Mouse (Mus musculus) lung, postnatal 25 days (tissue): ENCODE results near the gene Olfr495.

Source experiments
- DNase-seq: peaks from one replicate; pipeline ENCODE4 v3.0.0; 2022; ENCODE audit warnings: low spot score

Gene Olfr495

GRCm38 (mm10) chr7:108392867-108393266, at the start of gene Olfr495:
TSS of gene Olfr495 (plus strand) at chr7:108393167.
- DNase-seq = no peak

GRCm38 (mm10) chr7:108346879-108347278, 46.1 kb upstream of the Olfr495 start, which contains the start of gene Olfr493:
TSS of gene Olfr493 (minus strand) at chr7:108346979.
- no peak for DNase-seq

- DNase-seq = no peak
Measured at GRCm38 (mm10) chr7:108365035-108365434, 27.9 kb upstream of the Olfr495 start, which contains the start of gene Olfr494. TSS of gene Olfr494 (plus strand) at chr7:108365335.

DNA sequence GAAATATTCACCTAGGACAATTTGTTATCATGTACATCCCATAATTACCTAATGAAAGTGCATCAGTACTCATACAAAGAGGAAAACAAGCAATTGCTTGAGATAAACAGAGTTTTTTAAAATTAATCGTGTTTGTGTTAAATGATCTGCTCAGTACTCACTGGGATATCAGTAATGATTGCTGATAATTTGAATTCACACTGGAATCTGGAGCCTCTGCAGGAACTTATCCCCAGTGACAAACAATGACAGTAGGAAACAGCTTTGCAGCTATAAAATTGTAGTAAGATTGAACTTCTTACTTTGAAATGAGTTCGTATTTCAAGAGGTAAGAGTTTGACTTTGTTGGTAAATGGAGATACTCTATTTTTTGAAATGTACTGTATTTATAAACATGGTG, 27.2 kb downstream of the Olfr495 start, which contains the start of gene Olfr497:
TSS of gene Olfr497 (plus strand) at position 301 of the 400 bp plus-strand sequence.
- no peak for DNase-seq
